Mouse (Mus musculus) thymus, adult 2 months (tissue): Measurements from ENCODE around the gene Cadm3. TPM values are rescaled to one million over a fixed set of nuclear protein-coding genes. Genes with fewer than 3 reads are reported as not detected.

Experiments used
- DNase-seq: peaks from one replicate; pipeline ENCODE4 v3.0.0; 2021
- H3K27ac ChIP-seq: fragments of 200-500 bp; 2 replicates; pipeline ENCODE4 v1.5.1; 2012; ENCODE audit warnings: low read length, control low read depth; ENCODE audit not compliant: control insufficient read depth, insufficient read depth
- H3K27me3 ChIP-seq: fragments of 200-500 bp; 2 replicates; pipeline ENCODE4 v1.6.1; 2012; ENCODE audit warnings: mild to moderate bottlenecking, low read length, moderate library complexity, mixed read lengths; ENCODE audit not compliant: control insufficient read depth, insufficient read depth
- H3K36me3 ChIP-seq: fragments of 200-500 bp; 2 replicates; pipeline ENCODE4 v1.6.1; 2012; ENCODE audit warnings: mild to moderate bottlenecking, low read length, moderate library complexity; ENCODE audit not compliant: control insufficient read depth, insufficient read depth
- H3K4me1 ChIP-seq: fragments of 200-500 bp; replicated peaks from 2 replicates; pipeline ENCODE4 v1.6.1; 2012; ENCODE audit warnings: low read length; ENCODE audit not compliant: control insufficient read depth, insufficient read depth
- H3K4me3 ChIP-seq: fragments of 200-500 bp; 2 replicates; pipeline ENCODE4 v1.5.1; 2012; ENCODE audit warnings: mild to moderate bottlenecking, low read length, control low read depth, moderate library complexity; ENCODE audit not compliant: control insufficient read depth, insufficient read depth
- CTCF ChIP-seq: fragments of 200-500 bp; IDR thresholded peaks from 2 replicates; pipeline ENCODE4 v1.5.1; 2012; ENCODE audit warnings: mild to moderate bottlenecking, control low read depth, low read length, moderate library complexity, borderline replicate concordance; ENCODE audit not compliant: control insufficient read depth, poor library complexity, insufficient read depth; ENCODE audit errors: extremely low read depth
- POLR2A ChIP-seq: fragments of 200-500 bp; IDR thresholded peaks from 2 replicates; pipeline ENCODE4 v1.6.1; 2012; ENCODE audit warnings: mild to moderate bottlenecking, low read length, control low read depth, moderate library complexity; ENCODE audit not compliant: control insufficient read depth, poor library complexity, insufficient read depth; ENCODE audit errors: extremely low read depth
- WGBS: fragments of 180-500 bp; shearing (Covaris S2); methylation state at CpG from one replicate; pipeline ENCODE4 v1.1.7; 2018; 5-methylcytosine and 5-hydroxymethylcytosine counted together
- polyA plus RNA-seq: library from polyadenylated mRNA; depleted of rRNA; stranded (reverse); fragments of >200 nt; gene quantifications from 2 replicates; pipeline ENCODE4 v1.2.3, GENCODE M21; 2012; rRNA removed

The Cadm3 gene
- polyA plus RNA-seq = 5.9 and 6.8 TPM in 2 replicates

GRCm38 (mm10) chr1:173367356-173368046 is at the start of gene Cadm3:
TSS of gene Cadm3 (minus strand) at chr1:173367695.
- H3K4me1 ChIP-seq = no peaks in the 10 kb centered on the region
- H3K27ac ChIP-seq = no peak within 1 kb of the TSS
- H3K36me3 ChIP-seq = no peaks in the 10 kb centered on the region
- H3K27me3 ChIP-seq = peaks cover 2% of the 10 kb centered on the region; the same call in 1 of the 2 replicates
- TF ChIP-seq CTCF (no peak), POLR2A (no peak)
- DNase-seq = no peak
- H3K4me3 ChIP-seq = no peak within 1 kb of the TSS
- 4% methylated on average over 44 of the region's 46 CpGs for WGBS

GRCm38 (mm10) chr1:173414631-173415030 is 47.1 kb upstream of the Cadm3 start:
- H3K4me3 ChIP-seq = no peak overlapping the region
- WGBS = 69% methylated on average over 3 of the region's 3 CpGs
- no peak for DNase-seq
- no peak overlapping the region for H3K27ac ChIP-seq
- H3K4me1 ChIP-seq = no peaks in the 10 kb centered on the region
- TF ChIP-seq CTCF (no peak), POLR2A (no peak)
- no peaks in the 10 kb centered on the region for H3K27me3 ChIP-seq
- H3K36me3 ChIP-seq = no peaks in the 10 kb centered on the region

- no peak for TF ChIP-seq CTCF
- no peak for TF ChIP-seq POLR2A
- 61% methylated on average over 4 of the region's 4 CpGs for WGBS
- H3K27me3 ChIP-seq = no peaks in the 10 kb centered on the region
- no peak overlapping the region for H3K4me3 ChIP-seq
- no peak for DNase-seq
- H3K27ac ChIP-seq = no peak overlapping the region
- no peaks in the 10 kb centered on the region for H3K4me1 ChIP-seq
- H3K36me3 ChIP-seq = no peaks in the 10 kb centered on the region
Measured at GRCm38 (mm10) chr1:173411863-173412262, 44.4 kb upstream of the Cadm3 start.

- Histone ChIP-seq H3K27me3 (no peaks in the 10 kb centered on the region), H3K4me3 (no peak overlapping the region), H3K4me1 (no peaks in the 10 kb centered on the region), H3K27ac (no peak overlapping the region), H3K36me3 (no peaks in the 10 kb centered on the region)
- no peak for DNase-seq
- TF ChIP-seq POLR2A = no peak
- TF ChIP-seq CTCF = no peak
Measured at GRCm38 (mm10) chr1:173409066-173409465, 41.6 kb upstream of the Cadm3 start.

GRCm38 (mm10) chr1:173404696-173405309 is 37.3 kb upstream of the Cadm3 start:
- no peak for DNase-seq
- TF ChIP-seq POLR2A (no peak), CTCF (no peak)
- H3K27me3 ChIP-seq = no peaks in the 10 kb centered on the region
- H3K27ac ChIP-seq = no peak overlapping the region
- H3K36me3 ChIP-seq = no peaks in the 10 kb centered on the region
- 92% methylated on average over 5 of the region's 5 CpGs for WGBS
- no peak overlapping the region for H3K4me3 ChIP-seq
- no peaks in the 10 kb centered on the region for H3K4me1 ChIP-seq

GRCm38 (mm10) chr1:173398323-173398970 is 31.0 kb upstream of the Cadm3 start:
- no peak overlapping the region for H3K27ac ChIP-seq
- TF ChIP-seq POLR2A = no peak
- TF ChIP-seq CTCF = no peak
- H3K27me3 ChIP-seq = no peaks in the 10 kb centered on the region
- H3K36me3 ChIP-seq = no peaks in the 10 kb centered on the region
- no peaks in the 10 kb centered on the region for H3K4me1 ChIP-seq
- WGBS = 38% methylated on average over 3 of the region's 3 CpGs
- peak; percentile 52 for DNase-seq
- H3K4me3 ChIP-seq = no peak overlapping the region
